Mouse (Mus musculus): ENCODE measurements around the gene 2610021A01Rik.
A peak's percentile ranks its signal among the peaks of the same experiment; 100 is the strongest.
"Not testable (repeated sequence)": the region's sequence is repeated elsewhere in the genome, so short reads cannot be mapped to it uniquely, and the experiment has no call there.

Gene 2610021A01Rik

DNA sequence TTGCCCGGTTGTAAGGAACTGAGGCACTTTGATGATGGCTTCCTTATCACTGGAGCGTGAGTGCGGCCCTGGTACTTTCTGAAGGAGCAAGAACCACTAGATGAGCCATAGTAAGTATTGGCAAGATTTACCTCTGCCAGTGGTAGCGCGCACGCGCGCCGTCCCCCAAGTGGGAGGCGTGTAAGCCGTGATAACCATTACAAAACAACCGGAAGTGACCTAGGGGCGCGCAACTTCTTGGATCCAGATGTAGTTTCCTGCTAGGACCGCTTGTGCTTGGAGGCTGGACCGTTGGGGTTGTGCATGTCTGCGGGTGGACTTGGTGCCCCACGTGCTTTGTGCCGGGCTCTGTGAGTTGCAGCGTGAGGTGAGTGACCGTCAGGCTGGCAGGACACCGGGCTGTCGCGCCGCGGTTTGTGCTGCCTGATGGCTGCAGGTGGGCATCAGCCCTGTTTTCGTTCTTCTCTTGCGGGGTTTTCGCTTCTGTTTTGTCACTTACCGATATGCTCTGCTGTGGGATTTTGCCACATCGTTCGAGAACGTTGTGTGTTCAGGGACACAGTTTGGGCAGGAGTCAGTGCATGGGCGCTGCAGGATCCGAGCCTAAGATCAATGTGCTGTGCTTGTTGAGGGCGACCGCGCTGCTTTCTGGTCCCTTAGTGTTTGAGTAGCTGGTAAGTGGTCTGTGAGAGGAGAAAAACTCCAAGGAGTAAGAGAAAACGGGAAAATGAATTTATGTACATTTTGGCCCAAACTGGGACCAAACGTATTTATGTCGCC, at the start of gene 2610021A01Rik:
2610021A01Rik (plus strand) TSS at position 197 of the 780 bp plus-strand sequence.
- DNase-seq: peak; percentile 95

GRCm38 (mm10) chr7:41560681-41561080, 38.3 kb upstream of the 2610021A01Rik start:
- DNase-seq: no peak

GRCm38 (mm10) chr7:41573562-41573961, 25.5 kb upstream of the 2610021A01Rik start, which contains the start of gene Gm6871:
Gene Gm6871 (minus strand): TSS chr7:41573662.
- DNase-seq: not testable (repeated sequence)

DNA sequence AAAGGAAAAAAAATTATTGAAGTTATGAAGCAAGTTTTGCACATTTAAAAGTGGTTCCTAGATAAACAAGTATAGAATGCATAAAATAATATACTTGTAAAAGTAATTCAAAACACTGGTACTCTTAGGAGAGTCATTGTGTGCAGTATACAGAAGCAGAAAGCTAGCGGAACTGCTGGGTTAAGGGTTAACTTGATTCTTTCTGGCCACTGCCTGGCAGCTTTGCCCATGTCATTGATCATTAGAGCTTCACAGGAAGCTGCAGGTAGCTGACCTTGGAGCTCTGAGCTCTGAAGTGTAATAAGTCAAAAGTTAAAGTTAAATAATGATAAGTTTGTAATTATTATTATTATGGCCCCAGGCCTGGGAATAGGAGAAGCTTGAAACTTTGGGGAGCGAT, 21.1 kb upstream of the 2610021A01Rik start:
- DNase-seq: no peak

DNA sequence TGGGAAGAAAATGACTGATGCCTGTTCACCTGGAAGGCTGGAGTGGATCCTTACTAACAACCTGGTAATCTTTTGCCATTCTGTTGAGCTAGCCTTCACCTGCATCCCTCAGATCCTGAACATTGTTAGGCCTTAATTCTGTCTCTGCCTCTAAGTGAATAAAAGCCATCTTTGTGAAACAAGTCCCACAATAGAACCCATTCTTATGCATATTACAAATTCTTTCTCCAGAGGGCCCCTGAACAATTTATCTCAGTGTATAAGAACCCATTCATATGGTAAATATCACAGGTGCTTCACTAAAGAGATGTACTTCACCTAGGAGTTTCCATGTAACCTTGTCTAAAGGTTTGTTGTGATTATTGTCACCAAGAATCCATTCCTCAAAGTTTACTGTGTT, 17.0 kb upstream of the 2610021A01Rik start:
- DNase-seq: no peak

DNA sequence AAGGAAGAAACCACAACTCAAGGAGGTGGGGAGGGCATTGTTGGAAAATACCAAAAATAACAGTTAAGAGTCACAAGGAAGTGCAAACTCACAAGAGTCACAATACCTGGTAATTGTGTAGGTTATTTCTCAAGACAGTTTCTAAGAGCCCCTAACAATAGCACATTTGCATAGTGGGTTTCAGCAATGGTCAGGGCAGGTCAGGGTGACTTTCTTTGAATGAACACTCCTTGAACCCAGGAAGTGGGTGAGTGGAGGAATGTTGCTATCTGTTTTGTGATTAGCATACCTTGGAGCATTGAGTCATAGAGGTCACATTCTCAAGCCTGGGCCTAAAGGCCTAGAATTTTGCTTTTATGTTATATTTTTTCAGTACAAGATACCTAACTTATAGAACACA, 11.2 kb upstream of the 2610021A01Rik start:
- not testable (repeated sequence) for DNase-seq

- no peak for DNase-seq
These were observed 415 bp upstream of the 2610021A01Rik start for GRCm38 (mm10) chr7:41598615-41599014.

DNA sequence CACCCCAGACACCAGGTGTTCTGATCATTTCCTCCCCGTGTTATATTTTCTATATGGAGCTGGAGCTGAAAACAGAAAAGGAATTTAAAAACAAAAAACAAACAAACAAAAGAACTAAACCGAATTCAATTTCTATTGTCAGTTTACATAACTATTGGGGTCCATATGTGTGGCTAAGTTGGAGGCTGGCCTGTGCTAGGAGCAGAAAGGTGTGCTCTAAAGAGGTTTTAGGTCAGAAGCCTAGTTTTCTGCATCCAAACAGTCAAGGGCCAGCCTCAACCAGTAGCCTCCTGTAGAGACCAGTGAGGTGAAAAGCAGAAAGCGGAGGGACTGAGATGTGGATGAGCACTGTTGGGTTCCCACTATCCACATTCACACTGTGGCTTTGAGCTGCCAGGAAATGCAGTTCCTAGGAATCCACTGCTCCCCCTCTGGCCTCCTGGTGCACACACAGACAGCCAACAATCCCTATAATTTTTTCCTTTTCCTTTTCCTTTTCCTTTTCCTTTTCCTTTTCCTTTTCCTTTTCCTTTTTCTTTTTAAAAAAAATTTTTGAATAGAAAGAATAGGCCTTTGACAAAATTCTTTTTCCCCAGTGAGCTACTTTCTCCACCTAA, 1.0 kb downstream of the 2610021A01Rik start:
- DNase-seq: peak; percentile 7

GRCm38 (mm10) chr7:41611654-41612053, 12.6 kb downstream of the 2610021A01Rik start:
- no peak for DNase-seq

DNA sequence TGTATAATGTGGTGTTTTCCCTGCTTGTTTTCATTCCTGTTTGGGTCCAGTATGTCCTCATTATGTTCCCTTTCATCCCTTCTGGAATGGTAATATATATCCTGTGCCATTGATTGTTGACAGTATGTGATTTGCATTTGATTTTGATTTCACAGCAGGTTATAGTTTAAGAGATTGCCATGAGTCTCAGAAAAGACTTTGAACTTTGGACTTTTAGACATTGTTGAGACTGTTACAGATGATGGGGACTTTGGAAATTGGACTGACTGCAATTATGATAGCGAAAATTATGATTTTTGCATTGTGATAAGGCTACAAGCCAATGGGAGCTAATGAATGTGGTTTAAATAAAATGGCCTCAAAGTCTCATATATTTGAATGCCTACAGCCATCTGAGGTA, 17.2 kb downstream of the 2610021A01Rik start:
- not testable (repeated sequence) for DNase-seq

DNA sequence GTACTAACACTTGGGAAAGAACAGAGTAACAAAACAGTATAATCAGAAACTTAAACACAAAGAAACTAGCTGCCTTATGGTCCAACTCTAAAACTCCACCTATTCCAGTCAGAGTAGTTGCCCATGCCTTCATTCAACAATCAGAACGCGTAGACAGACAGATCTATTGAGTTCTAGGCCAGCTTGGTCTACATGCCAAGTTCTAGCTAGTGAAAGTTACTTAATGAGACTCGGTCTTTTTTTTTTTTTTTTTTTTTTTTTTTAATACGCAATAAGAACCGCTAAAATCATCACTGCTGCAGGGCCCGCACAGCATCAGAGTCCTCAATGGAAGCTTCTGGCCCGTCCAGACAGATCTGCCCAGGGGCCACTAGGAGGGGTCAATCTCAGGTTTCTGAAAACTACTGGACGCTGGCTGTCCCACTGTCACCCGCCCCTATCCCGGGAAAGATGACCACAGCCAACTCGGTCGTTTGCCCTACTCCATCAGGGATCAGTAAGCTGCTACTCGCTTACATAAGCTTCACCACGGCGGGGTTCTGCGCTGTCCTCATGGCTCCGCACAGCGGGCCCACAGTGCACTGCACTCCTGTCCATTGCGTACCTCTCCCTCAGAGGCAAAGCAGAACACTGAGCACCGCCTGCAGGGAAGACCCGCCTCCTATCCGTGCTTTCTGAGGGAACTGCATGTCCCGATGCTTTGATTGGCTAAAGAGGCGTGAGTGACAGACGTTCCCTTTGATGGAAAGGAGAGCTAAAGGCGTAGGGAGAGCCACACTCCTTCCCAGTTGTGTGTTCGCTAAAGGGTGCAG, 33.6 kb downstream of the 2610021A01Rik start, which contains the start of gene Zfp788:
Zfp788 (plus strand) TSS at position 795 of the 812 bp plus-strand sequence.
- peak; percentile 98 for DNase-seq

DNA sequence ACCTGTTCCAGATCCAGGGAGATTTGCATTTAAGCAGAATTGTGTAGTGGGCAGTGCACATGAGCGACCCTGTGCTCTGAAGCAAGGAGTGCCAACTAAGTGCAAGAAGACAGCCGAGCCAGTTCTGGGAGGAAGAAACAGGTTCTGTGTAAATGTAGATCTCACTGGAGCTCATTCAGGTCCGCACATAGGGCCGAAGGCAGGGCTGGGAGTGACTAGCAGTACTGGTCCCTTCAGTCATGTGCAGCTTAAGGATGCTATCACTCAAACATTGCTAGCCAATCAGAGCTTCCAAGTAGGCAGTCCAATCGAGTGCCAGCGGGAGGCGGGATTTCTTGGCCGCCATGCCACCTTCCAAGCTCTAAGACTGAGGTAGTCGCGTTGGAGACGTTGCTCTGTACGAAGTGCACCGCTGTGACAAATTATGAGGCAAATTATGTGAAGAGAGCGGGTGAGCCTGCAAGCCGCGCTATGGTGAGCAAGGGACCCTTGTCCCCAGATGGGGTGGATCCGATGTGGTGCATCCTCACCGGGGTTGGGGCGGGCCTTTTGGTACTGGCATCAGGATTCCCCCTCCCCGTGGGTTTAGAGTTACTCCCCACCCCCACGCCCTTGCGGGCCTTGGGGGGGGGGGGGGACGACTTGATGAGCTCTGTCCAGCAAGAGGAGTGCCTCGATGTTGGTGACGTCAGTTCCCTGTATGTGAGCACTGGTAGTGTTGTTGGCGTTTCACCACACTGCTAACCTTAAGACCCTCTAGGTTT, 34.4 kb downstream of the 2610021A01Rik start:
- DNase-seq: peak; percentile 94

GRCm38 (mm10) chr7:41674326-41674725, 75.3 kb downstream of the 2610021A01Rik start:
- DNase-seq: not testable (repeated sequence)
